Mouse (Mus musculus) splenic B cell, adult 2 months (primary cell): ENCODE measurements around the gene Nipa1.
A peak's percentile ranks its signal among the peaks of the same experiment; 100 is the strongest.

Experiments used
- DNase-seq: peaks from one replicate; pipeline ENCODE4 v3.0.0-alpha.2; 2011; ENCODE audit warnings: low read depth, low spot score
- H3K27me3 ChIP-seq: 2 replicates; pipeline ENCODE4 v1.6.1; 2012; ENCODE audit warnings: mild to moderate bottlenecking, low read length, moderate library complexity, mixed read lengths; ENCODE audit not compliant: control insufficient read depth, poor library complexity, insufficient read depth, severe bottlenecking
- H3K36me3 ChIP-seq: 2 replicates; pipeline ENCODE4 v1.6.1; 2012; ENCODE audit warnings: mild to moderate bottlenecking, low read length, moderate library complexity, mixed read lengths; ENCODE audit not compliant: control insufficient read depth, poor library complexity, insufficient read depth, severe bottlenecking

Gene Nipa1

DNA sequence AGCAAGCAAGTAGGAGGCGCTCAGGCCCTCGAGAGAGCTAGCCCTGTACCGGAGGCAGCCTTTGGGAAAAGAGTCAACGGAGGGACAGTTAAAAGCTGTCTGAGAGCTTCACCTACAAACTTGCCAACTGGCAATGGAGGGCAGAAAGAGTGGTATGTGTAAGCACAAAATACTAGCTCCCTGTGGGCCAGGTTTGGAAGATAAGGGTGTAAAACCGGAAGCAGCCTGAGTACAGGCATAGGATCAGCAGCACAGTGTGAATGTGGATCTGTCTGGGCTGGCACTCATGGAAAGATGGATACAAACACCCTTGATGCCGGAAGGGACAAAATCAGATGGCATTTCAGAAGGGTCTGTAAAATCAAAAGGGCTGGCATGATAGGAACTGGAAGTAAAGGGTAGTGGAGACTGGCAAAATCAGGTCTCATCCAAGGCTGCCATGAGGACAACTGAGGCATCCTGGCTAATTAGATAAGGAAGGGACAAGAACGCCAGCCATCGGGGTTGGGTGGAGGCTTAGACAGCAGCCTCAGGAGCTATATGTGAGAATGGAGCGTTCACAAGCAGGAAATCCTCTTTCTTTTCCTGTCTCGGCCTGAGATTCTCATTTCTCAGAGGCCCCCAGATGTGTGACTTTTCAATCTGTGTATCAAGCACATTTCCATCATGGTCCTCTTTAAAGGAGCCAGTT lies 37.6 kb downstream of the Nipa1 start:
- no peaks in the 10 kb centered on the region for H3K27me3 ChIP-seq
- H3K36me3 ChIP-seq: no peaks in the 10 kb centered on the region
- DNase-seq: no peak

DNA sequence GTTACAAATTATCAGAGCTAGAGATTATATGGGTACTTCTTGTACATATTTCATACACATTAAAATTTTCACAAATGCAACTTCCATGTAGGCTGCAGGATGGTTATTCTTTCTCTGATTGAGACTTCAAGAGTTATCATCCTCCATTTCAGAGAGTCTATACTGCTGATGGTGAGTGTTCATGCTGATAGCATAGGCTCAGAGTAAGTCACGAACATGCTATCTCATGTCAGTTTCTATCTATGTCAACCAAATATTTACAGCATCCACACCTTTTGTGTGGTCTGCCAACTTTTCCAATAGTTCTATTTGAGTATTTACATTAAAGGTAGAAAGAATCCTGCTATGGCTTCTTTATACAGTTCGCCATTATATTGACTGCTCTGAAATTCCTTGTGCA lies 38.2 kb downstream of the Nipa1 start:
- DNase-seq: no peak
- Histone ChIP-seq H3K27me3 (no peaks in the 10 kb centered on the region), H3K36me3 (no peaks in the 10 kb centered on the region)

DNA sequence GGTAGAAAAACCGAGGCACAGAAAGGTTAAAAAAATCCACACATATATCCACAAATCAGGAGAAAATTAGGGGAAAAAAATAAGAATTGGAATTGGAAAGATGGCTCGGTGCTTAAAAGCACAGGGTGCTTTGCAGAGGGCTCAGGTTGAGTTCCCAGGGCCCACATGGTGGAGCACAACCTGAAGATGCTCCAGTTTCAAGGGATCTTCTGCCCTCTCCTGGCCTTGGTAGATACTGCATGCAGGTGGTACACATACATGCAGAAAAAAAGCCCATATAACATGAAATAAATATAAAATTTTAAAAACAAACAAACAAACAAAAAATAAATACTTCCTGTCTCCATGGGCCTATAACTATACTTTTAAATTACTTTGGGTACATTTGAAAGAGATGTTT lies 45.3 kb downstream of the Nipa1 start:
- H3K36me3 ChIP-seq: no peaks in the 10 kb centered on the region
- peak; percentile 34 for DNase-seq
- H3K27me3 ChIP-seq: no peaks in the 10 kb centered on the region

DNA sequence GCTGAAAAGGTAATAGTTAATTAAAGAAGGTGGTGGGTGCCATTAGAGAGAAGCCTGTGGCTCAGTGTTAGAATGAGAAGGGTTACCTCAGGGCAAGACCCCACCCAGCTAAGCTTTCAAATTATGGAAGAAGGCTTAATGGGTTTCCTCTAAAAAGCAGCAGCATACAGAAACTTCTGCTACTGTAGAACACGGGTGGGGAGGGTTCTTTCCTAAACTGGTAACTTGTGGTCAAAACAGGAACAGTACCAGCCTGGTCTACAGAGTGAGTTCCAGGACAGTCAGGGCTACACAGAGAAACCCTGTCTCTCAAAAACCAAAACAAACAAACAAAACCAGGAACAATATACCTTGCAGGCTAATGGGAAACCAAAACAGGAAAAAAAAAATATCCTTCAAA lies 50.3 kb downstream of the Nipa1 start:
- Histone ChIP-seq H3K36me3 (no peaks in the 10 kb centered on the region), H3K27me3 (no peaks in the 10 kb centered on the region)
- peak; percentile 21 for DNase-seq

DNA sequence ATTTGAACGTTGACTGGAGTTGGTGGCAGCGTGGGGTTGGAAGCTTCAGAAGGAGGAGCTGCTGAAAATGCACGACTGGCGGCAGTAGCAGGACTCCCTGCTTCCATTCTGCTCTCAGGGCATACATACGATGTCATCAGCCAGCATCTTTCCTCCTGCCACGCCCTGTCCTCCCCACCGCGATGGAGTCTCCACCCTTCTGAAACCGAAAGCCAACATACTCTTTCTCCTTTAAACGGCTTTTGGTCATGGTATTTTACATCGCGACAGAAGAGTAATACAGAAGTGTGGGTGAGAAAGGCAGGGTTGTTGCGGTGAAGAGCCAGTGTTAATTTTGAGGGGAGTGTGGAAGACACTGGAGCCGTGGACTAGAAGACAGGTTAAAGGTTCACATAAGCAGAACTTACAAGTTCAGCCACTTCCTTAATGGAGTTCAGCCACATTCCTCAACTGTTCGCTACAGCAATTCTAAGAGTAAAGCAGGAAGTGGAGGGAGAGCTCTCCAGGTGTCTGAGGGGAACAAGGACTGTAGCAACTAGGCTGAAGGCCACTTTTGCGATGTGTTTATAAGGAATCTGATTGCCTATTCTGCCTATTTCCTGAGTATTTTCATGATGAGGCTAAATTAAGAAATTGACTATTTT lies 51.4 kb downstream of the Nipa1 start:
- DNase-seq: peak; percentile 66
- no peaks in the 10 kb centered on the region for H3K27me3 ChIP-seq
- no peaks in the 10 kb centered on the region for H3K36me3 ChIP-seq

DNA sequence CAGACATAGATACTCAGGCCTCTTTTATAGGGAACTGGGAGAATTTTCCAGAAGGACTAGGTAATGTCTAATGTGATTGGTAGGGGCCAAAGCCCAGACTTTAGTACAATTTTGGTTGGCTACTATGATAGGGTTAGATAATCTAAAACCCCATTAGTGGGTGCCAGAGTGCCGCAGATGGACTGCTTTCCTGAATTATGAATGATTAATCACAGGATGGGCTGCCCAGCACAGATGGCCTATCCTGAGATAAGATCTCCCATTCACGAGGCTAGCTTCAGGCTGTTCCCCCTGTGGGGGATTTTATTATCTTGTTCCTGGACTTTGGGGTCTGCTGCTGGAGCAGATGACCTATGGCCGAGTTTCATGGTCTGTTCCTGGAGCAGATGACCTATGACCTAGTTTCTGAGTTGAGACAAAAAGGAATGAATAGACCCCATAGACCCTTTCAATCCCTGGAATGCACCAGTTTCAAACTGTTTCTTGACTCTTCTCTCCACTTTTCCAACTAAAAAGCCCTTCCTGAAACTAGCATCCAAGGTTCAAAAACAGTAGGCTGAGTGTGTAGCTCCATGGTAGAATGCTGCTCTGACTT lies 52.8 kb downstream of the Nipa1 start:
- DNase-seq: no peak
- Histone ChIP-seq H3K36me3 (no peaks in the 10 kb centered on the region), H3K27me3 (no peaks in the 10 kb centered on the region)

DNA sequence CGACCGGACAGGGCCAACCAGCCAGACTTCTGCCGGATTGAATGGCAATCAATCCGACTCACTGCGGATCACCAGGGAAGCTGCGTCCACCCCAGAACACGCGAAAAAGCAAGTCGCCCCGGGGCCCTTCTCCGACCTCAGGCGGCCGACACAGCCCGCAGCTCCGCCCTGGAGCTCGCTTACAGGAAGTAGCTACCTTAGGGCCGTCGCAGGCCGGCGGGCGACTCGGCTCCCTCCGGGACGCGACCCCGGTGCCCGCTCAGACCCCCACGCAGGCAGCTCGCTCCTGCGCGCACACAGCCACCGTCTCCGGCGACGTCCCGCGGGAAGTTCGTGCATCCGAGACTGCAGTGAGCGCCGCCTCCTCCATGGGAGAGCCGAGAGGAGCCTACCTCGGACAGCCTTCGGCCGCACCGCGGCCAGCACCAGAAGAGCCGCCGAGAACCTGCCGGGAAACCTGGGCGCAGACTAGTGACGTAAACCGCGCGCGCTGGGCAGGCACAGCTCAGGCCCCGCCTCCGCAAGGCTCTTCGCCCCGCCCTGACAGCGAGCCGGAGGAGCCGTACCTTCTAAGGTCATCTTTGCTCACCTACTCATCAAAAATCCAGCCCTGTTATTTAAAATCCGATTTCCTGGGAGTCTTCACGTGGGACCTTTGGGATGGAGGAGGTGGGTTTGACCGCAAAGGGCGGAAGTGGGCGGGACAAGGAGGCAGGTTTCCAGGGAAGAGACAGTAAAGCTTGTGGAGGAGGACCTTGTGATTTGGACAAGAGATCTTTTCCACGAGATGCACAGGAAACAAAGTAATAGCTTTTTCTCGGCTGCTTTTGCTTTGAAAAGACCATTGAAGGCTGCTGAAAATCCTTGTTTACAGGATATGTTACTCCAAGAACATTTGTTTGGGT lies 57.5 kb downstream of the Nipa1 start, which contains the start of gene Nipa2:
Gene Nipa2, minus strand, starts transcription at position 473 of the 905 bp plus-strand sequence.
- Histone ChIP-seq H3K27me3 (no peaks in the 10 kb centered on the region), H3K36me3 (no peaks in the 10 kb centered on the region)
- peak; percentile 94 for DNase-seq

DNA sequence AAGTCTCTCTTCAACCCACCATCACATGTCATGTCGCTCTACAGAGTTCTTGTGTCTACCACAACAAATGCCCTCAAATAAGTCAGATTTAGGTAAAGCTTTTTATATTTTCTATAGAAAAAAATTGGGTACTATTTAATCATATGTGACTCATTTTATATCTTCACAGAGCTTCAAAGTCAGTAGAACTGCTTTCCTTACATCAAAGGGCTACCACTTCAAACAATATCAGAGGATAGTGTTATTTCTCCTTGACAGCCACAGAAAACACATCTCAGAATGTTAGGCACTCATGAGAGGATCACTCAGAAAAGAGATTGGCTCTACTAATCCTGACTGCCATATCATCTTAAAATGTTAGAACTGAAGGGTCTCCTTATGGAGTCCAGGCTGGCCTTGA lies 59.2 kb downstream of the Nipa1 start:
- no peaks in the 10 kb centered on the region for H3K27me3 ChIP-seq
- no peaks in the 10 kb centered on the region for H3K36me3 ChIP-seq
- DNase-seq: no peak

DNA sequence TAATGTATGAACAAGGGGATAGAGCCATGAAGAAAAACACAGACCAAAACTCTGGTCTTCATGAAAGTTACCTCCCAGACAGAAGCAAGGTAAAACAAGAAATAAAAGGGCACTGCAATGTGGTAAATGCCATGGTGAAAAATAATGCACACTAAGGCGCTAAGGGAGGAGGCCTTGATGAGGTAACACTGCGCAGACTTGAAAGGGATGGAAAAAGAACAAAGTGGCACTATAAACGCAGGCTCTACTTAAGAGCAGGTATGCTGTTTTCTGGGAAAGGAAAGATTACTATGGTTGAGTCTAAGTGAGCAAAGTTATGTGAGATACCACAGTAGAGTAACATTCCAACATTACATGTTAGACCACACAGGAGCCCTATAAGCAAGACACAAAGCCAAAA lies 60.0 kb downstream of the Nipa1 start:
- H3K27me3 ChIP-seq: no peaks in the 10 kb centered on the region
- H3K36me3 ChIP-seq: no peaks in the 10 kb centered on the region
- DNase-seq: no peak

DNA sequence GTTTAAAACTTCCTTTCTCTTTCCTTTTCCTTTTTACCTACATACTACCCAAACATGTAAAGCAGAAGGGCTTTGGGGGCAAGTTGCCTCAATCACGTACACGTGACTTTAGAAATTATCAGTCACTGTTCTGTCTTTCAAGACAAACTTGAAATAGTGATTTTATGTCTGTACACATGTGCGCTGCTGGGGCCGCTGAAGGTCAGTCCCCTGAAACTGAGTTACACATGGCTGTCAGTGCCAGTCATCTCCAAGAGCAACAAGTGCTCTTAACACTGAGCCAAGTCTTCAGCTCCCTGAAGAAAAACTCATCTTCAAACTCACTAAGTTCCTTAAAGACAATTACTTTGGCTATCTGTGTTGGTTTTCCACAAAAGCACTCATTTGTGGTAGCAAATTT lies 61.8 kb downstream of the Nipa1 start:
- H3K27me3 ChIP-seq: no peaks in the 10 kb centered on the region
- no peak for DNase-seq
- H3K36me3 ChIP-seq: no peaks in the 10 kb centered on the region

DNA sequence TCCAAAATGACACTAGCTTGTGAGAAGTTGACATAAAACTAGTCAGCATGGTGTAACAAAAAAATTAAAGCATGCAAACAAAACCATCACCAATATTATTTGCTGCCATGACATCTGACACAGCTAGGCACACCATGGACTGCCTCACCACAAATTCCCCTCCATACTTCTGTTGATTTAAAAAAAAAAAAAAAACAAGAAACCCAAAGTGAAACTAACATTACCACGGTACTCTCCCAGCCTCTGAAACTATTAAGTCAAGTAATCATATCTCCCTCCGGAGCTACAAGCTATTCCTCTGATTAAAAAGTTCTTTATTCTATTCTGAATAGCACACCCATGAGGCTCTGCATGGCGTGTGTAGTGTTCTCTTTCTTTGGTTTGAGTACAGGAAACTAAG lies 62.6 kb downstream of the Nipa1 start:
- DNase-seq: no peak

DNA sequence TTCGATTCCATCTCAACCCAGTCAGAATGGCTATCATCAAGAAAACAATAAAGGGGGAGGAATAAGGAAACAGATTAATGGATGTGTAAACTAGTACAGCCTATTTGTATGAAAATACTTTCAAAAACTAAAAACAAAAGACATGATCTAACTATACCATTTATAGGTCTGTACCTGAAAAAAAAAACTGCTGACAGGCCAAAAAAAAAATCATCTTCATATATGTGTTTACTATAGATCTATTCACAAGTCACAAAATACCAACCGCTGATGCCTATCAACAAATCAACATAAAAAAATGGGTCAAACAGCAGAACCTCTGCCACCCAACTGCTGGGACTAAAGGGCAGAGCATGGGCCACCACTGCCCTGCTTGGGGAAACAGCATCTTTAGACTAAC lies 63.7 kb downstream of the Nipa1 start:
- H3K27me3 ChIP-seq: no peaks in the 10 kb centered on the region
- DNase-seq: no peak
- H3K36me3 ChIP-seq: no peaks in the 10 kb centered on the region

More for the DNA sequence above, 62.6 kb downstream of the Nipa1 start:
- Histone ChIP-seq H3K27me3 (no peaks in the 10 kb centered on the region), H3K36me3 (no peaks in the 10 kb centered on the region)

DNA sequence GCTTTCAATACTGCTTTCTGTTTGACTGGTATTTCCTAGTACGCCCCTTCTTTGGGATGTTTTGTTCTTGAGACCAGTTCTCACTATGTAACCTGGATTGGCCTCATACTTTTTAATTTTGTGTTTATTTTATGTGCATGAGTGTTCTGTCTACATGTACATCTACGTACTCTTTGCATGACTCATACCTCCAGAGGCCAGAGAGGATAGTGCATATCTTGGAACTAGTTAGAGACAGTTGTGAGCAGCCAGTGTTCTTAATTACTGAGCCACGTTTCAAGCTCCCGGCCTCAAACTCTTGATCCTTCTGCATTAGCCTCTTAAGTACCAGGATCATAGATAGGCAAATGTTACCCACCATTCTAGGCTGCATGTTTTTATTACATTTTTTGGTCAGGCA lies 81.4 kb downstream of the Nipa1 start:
- no peak for DNase-seq
- no peaks in the 10 kb centered on the region for H3K27me3 ChIP-seq
- H3K36me3 ChIP-seq: peaks cover 9% of the 10 kb centered on the region; the same call in 1 of the 2 replicates

DNA sequence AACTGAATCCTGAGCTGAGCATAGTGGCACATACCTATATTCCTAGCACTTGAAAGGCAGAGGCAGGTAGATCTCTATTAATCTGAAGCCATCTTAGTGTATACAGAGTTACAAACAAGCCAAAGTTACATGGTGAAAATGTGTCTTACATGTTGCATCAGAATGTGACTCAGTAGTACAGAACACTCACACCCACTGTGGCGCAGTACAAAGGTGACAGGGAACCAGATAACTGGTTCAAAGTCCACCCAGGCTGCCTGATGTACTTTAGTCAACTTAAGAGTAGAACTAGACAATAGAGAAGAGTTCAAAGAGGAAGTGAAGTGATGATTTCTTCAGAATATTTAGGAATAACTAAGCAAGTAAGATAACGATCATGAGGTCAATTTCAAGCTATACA lies 84.7 kb downstream of the Nipa1 start:
- no peak for DNase-seq
- Histone ChIP-seq H3K36me3 (peaks cover 17% of the 10 kb centered on the region), H3K27me3 (no peaks in the 10 kb centered on the region)

DNA sequence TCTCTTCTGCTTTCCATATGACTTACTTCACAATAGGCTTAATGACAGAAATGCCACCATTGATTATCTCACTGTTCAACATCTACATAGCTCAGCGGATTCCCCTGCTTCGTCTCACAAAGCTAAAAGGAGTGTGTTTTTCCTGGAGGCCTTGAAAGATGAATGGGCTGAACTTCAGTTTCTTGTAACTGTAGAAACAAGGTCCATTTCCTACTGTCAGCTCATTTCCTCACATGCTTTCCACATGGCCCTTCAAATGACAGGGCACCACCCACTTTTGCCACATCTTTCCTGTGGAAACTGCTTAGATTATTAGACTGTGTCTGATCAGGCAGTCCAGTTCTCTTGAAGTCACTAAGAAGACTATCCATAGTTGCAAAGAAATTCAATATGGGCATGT lies 91.1 kb downstream of the Nipa1 start:
- H3K27me3 ChIP-seq: no peaks in the 10 kb centered on the region
- DNase-seq: no peak
- H3K36me3 ChIP-seq: peaks cover 16% of the 10 kb centered on the region; the same call in 1 of the 2 replicates
